Mouse (Mus musculus) myocyte (in vitro differentiated cells): ENCODE measurements around the gene Zfyve1. TPM values are rescaled to one million over a fixed set of nuclear protein-coding genes. Genes with fewer than 3 reads are reported as not detected.

ENCODE experiments used
- H3K27me3 ChIP-seq: one replicate; pipeline ENCODE4 v1.6.1; 2011; ENCODE audit not compliant: control insufficient read depth, insufficient read depth, insufficient read length
- H3K36me3 ChIP-seq: one replicate; pipeline ENCODE4 v1.6.1; 2011; ENCODE audit not compliant: control insufficient read depth, insufficient read depth
- H3K4me2 ChIP-seq: one replicate; pipeline ENCODE4 v1.6.1; 2011; ENCODE audit warnings: low read depth, control low read depth
- H3K4me3 ChIP-seq: one replicate; pipeline ENCODE4 v1.5.1; 2011; ENCODE audit warnings: mild to moderate bottlenecking, control low read depth, moderate library complexity
- H3K79me2 ChIP-seq: one replicate; pipeline ENCODE4 v1.6.1; 2011; ENCODE audit not compliant: control insufficient read depth, insufficient read depth
- H3ac ChIP-seq: one replicate; pipeline ENCODE4 v1.6.1; 2011; ENCODE audit not compliant: control insufficient read depth, insufficient read length
- CEBPB ChIP-seq: IDR thresholded peaks from 2 replicates; pipeline ENCODE4 v1.6.1; 2011; ENCODE audit warnings: mild to moderate bottlenecking, moderate library complexity; ENCODE audit not compliant: poor library complexity, insufficient read depth, severe bottlenecking
- E2F4 ChIP-seq: IDR thresholded peaks from one replicate; pipeline ENCODE4 v1.6.1; 2011; ENCODE audit warnings: mild to moderate bottlenecking, control low read depth, moderate library complexity; ENCODE audit not compliant: insufficient read depth
- MAX ChIP-seq: IDR thresholded peaks from one replicate; pipeline ENCODE4 v1.6.1; 2011; ENCODE audit warnings: low read depth, mild to moderate bottlenecking, control low read depth
- MYOD1 ChIP-seq, 3 experiments: IDR thresholded peaks; one replicate each; pipeline ENCODE4 v1.6.1; 2011; ENCODE audit warnings: control low read depth in 2 of 3, low read depth in 2 of 3, mild to moderate bottlenecking in 2 of 3, moderate library complexity in 1 of 3; ENCODE audit not compliant: insufficient read length in 2 of 3, control insufficient read depth in 1 of 3
- MYOG ChIP-seq, 3 experiments: IDR thresholded peaks; one replicate each; pipeline ENCODE4 v1.6.1; 2011; ENCODE audit warnings: control low read depth in 2 of 3, low read depth in 2 of 3, mild to moderate bottlenecking in 2 of 3; ENCODE audit not compliant: insufficient read length in 2 of 3, control insufficient read depth in 1 of 3, insufficient read depth in 1 of 3
- POLR2A ChIP-seq: IDR thresholded peaks from one replicate; pipeline ENCODE4 v1.6.1; 2011; ENCODE audit warnings: low read depth, mild to moderate bottlenecking, control low read depth, moderate library complexity; ENCODE audit not compliant: insufficient read length
- POLR2AphosphoS2 ChIP-seq: IDR thresholded peaks from one replicate; pipeline ENCODE4 v1.6.1; 2011; ENCODE audit warnings: low read depth, control low read depth; ENCODE audit not compliant: insufficient read length
- REST ChIP-seq: IDR thresholded peaks from one replicate; pipeline ENCODE4 v1.6.1; 2011; ENCODE audit warnings: mild to moderate bottlenecking, control low read depth, moderate library complexity; ENCODE audit not compliant: insufficient read depth, insufficient read length
- SRF ChIP-seq: IDR thresholded peaks from one replicate; pipeline ENCODE4 v1.6.1; 2011; ENCODE audit warnings: low read depth; ENCODE audit not compliant: control insufficient read depth, insufficient read length
- TCF12 ChIP-seq: IDR thresholded peaks from one replicate; pipeline ENCODE4 v1.6.1; 2011; ENCODE audit warnings: mild to moderate bottlenecking, control low read depth; ENCODE audit not compliant: poor library complexity, insufficient read depth, severe bottlenecking
- TCF3 ChIP-seq: IDR thresholded peaks from one replicate; pipeline ENCODE4 v1.6.1; 2011; ENCODE audit warnings: low read depth, control low read depth; ENCODE audit not compliant: insufficient read length
- USF1 ChIP-seq: IDR thresholded peaks from one replicate; pipeline ENCODE4 v1.6.1; 2011; ENCODE audit warnings: low read depth, mild to moderate bottlenecking, control low read depth, moderate library complexity
- polyA plus RNA-seq: library from polyadenylated mRNA; unstranded; fragments of >200 nt; fragmentation: generic; extraction: Trizol; gene quantifications from one replicate; pipeline ENCODE4 v1.2.1, GENCODE M21; 2012; ENCODE audit warnings: missing spikeins

Zfyve1 gene
- polyA plus RNA-seq, 1 experiment = 16.8 TPM

DNA sequence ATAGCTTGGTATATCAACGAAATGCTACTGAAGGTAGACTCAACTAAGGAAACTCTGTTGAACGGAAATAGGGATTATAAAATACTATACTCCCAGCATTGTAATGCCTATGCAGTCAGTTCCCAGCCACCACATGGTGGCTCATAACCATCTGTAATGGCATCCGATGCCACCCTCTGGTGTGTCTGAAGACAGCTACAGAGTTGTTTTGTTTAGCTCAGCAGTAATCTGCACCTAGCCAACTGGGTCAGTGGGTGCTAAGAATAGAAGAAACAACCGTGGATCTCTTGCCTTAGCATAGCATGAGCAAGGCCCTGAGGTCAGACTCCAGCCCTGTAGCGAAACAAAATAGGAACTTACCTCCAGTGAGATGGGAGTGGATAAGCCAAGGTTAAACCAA, 72.7 kb downstream of the Zfyve1 start:
- Histone ChIP-seq H3ac (no peak overlapping the region), H3K79me2 (no peaks in the 10 kb centered on the region), H3K4me2 (no peak overlapping the region), H3K36me3 (no peaks in the 10 kb centered on the region), H3K4me3 (no peak overlapping the region), H3K27me3 (no peaks in the 10 kb centered on the region)
- no peak for TF ChIP-seq SRF
- TF ChIP-seq CEBPB = no peak
- no peak for TF ChIP-seq E2F4
- no peak for TF ChIP-seq TCF12
- no peak for TF ChIP-seq MAX
- no peak for TF ChIP-seq POLR2AphosphoS2
- no peak for TF ChIP-seq REST
- no peak for TF ChIP-seq TCF3
- no peak for TF ChIP-seq USF1

DNA sequence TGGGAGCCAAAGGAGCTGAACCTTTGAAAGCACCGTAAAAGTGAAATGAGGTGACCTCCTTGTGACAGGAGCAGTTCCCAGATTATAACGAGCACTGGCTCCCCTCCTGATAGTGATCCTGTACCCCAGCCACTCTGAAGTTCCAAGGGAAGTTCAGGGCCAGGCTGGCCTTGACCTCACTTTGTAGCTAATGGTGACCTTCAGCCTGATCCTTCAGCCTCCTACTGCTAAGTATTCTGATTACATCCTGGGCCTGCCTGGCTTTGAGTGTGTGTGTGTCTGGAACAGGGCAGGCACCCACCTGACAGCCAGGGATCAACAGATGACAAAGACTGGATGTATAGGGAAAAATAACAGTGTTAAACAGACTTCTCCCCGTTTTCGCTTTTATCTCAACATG, 73.1 kb downstream of the Zfyve1 start:
- Histone ChIP-seq H3ac (no peak overlapping the region), H3K4me3 (no peak overlapping the region), H3K27me3 (no peaks in the 10 kb centered on the region), H3K36me3 (no peaks in the 10 kb centered on the region), H3K79me2 (no peaks in the 10 kb centered on the region), H3K4me2 (no peak overlapping the region)
- TF ChIP-seq SRF (no peak), MYOD1 (IDR thresholded peaks at IDR 0.05; ENCODE audit: control insufficient read depth in 1 of 3, insufficient read length in 2 of 3, low read depth in 2 of 3) (no peak), POLR2AphosphoS2 (no peak), REST (no peak), MAX (no peak), TCF3 (no peak), E2F4 (no peak), TCF12 (no peak), MYOG (IDR thresholded peaks at IDR 0.05; ENCODE audit: control insufficient read depth in 1 of 3, insufficient read depth in 1 of 3, insufficient read length in 2 of 3, low read depth in 2 of 3) (no peak)

DNA sequence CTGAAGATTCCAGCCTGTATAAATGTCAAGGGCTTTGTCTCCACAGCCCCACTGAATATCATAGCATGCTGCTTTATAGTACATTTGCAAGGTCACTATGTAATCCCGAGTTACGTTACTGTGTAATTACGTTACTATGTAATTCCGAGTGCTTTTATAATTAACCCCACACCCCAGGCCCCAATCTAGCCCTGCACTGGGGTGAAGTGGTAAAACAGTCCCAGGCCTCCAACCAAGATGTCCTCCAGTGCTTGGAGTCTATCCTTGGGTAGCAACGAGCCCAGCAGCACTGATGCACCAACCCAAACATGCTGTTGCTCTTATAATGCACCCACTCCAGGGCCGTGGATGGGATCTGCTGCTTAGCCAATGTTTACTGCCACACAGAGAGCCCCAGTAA, 74.0 kb downstream of the Zfyve1 start:
- Histone ChIP-seq H3K27me3 (no peaks in the 10 kb centered on the region), H3K36me3 (no peaks in the 10 kb centered on the region), H3ac (no peak overlapping the region), H3K79me2 (no peaks in the 10 kb centered on the region), H3K4me3 (no peak overlapping the region), H3K4me2 (no peak overlapping the region)
- TF ChIP-seq MYOD1 (IDR thresholded peaks at IDR 0.05; ENCODE audit: control insufficient read depth in 1 of 3, insufficient read length in 2 of 3, low read depth in 2 of 3) = no peak
- TF ChIP-seq TCF3 = no peak
- TF ChIP-seq POLR2AphosphoS2 = no peak
- no peak for TF ChIP-seq REST
- no peak for TF ChIP-seq POLR2A

DNA sequence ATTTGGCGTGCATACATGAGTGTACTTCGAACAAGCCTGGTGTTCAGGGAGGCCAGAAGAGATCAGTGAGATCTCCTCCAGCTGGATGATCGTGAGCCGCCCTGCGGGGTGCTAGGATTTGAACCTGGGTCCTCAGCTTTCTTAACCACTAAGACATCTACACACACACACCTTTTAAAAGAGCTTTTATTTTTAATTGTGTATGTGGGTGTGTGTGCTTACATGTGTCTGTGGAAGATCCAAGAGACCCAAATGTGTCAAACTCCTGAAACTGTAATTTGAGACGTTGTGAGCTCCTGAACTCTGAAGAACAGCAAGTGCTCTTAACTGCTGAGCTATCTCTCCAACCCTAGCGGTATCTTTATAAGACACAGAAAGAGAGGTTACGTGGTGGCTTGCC, 75.9 kb downstream of the Zfyve1 start:
- H3ac ChIP-seq = no peak overlapping the region
- peak overlapping the region; percentile 43 for H3K4me3 ChIP-seq
- peak overlapping the region; percentile 92 for H3K4me2 ChIP-seq
- H3K79me2 ChIP-seq = no peaks in the 10 kb centered on the region
- no peaks in the 10 kb centered on the region for H3K36me3 ChIP-seq
- no peaks in the 10 kb centered on the region for H3K27me3 ChIP-seq
- no peak for TF ChIP-seq POLR2AphosphoS2

DNA sequence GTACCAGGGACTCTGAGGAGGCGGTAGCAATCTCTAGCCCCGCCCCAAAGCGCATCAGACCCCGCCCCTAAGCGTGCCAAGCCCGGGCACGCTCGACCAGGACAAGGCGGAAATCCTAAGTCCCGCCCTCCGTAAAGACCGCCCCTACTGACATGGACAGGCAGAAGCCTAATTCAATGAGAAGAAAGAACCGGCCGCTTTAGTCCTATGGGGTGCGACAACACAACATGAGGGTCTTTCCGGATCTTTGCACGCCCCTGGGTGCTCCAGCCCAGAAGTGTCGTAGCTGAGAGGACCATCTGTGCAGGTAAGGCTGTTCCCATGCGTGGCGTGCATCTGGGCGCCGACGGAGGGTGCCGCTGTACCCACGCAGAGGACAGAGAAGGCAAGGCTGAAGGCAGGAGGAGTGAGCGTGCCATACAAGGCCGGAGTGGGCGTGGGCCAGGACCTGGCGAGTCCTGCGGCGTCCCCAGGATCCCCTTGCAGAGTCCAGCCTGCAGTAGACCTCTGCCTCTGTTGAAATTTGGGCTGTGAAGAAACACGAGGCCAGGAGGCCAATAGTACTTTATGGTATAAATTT, 76.6 kb downstream of the Zfyve1 start, which contains the start of gene Dcaf4:
TSS of gene Dcaf4 (plus strand) at position 156 of the 580 bp plus-strand sequence.
- Histone ChIP-seq H3K79me2 (no peaks in the 10 kb centered on the region), H3K36me3 (no peaks in the 10 kb centered on the region), H3K4me2 (peak within 1 kb of the TSS; percentile 92), H3ac (no peak within 1 kb of the TSS), H3K27me3 (no peaks in the 10 kb centered on the region), H3K4me3 (peak within 1 kb of the TSS; percentile 43)
- TF ChIP-seq MAX (no peak), POLR2A (peak; percentile 57), CEBPB (no peak), USF1 (no peak), SRF (peak; percentile 90), POLR2AphosphoS2 (no peak), REST (no peak)
